Mouse (Mus musculus): ENCODE results near the gene Gm28047. TPM values are rescaled to one million over a fixed set of nuclear protein-coding genes. Genes with fewer than 3 reads are reported as not detected.
A peak's percentile ranks its signal among the peaks of the same experiment; 100 is the strongest.
"Not testable (repeated sequence)": the region's sequence is repeated elsewhere in the genome, so short reads cannot be mapped to it uniquely, and the experiment has no call there.

Gm28047 gene
- polyA plus RNA-seq, 1 experiment = not detected

DNA sequence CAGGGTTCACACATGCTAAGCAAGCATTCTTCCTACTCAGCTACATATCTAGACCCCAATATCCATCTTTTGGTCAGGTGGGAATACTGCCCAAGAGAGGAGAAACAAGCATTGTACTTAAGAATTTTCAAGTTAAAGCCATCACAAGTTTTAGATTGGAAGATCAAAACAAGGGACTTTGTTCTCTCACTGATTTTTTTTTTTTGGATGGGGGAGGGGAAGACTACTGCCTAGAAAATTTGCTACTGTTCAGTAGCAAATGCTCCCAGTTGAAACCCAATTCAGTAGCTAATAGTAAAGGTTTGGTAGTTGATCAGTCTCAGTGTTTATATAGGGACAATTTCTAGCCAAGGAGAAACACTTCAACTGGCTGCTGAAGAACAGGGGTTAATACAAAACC lies 2.3 kb downstream of the Gm28047 start:
- DNase-seq (ENCODE audit: extremely low spot score in 1 of 2, low spot score in 1 of 2) = no peak

DNA sequence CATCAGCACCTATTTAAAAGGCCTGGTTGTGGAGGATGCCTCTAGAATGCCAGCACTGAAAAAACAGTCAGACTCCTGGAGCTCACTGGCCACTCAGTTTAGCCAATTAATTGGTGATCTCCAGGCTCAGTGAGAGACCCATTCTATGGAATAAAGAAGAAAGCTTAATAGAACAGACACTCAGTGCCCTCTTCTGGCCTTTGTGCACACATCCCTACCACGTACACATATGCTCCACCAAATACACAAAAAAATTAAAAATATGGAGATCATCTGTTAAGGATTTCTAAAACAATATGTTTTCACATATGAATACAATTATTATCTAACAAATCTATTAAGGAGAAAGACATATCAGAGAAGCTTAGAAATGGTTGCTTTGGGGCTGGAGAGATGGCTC lies 4.1 kb downstream of the Gm28047 start:
- no peak for DNase-seq (ENCODE audit: extremely low spot score in 1 of 2, low spot score in 1 of 2)

DNA sequence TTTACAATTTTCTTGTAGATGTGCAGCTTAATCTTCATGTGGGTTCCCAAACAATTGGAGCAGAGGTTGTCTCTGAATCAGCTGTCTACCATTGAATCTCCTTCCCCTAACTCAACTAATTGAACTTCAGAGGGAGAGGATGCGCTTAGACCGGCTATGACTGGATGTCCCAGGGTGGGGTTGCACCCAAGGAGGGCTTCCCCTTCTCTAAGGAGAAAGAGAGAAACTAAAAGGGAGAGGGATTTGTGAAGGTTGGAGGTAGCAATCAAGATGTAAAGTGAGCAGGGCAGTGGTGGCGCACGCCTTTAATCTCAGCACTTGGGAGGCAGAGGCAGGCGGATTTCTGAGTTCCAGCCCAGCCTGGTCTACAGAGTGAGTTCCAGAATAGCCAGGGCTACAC lies 5.4 kb downstream of the Gm28047 start:
- DNase-seq (ENCODE audit: extremely low spot score in 1 of 2, low spot score in 1 of 2) = no peak

DNA sequence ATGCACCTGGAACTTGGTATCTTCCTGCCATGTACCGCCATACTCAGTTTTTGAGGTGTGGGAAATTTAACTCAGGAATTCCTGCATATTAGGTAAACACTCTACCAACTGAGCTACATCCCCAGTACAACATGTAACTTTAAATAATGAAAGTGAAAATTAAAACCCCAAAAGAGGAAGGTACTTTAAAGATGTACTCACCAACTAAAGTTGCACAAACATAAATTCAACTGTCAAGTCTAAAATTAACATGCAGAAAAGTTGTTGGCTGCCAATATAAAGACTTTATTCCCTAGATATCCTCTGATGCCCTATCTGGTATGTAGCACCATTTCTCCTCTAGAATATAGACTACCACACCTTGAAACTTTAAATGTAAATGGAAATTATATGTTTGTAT lies 7.2 kb downstream of the Gm28047 start:
- DNase-seq (ENCODE audit: extremely low spot score in 1 of 2, low spot score in 1 of 2) = no peak

DNA sequence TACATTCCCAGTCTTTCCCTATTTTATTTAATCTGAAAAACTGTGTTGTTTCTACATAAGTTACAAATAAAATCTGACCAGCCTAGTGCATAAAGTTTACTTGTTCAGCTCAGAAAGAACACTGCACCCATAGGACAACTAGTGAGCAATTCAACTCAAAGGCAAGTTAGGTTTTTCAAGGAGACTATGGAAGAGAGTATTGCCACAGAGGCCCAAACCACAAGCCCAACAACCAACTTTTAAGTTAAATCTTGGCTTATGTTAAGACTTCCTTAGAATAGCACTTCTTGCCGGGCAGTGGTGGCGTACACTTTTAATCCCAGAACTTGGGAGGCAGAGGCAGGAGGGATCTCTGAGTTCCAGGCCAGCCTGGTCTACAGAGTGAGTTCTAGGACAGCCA lies 8.7 kb downstream of the Gm28047 start:
- DNase-seq (ENCODE audit: extremely low spot score in 1 of 2, low spot score in 1 of 2) = no peak

DNA sequence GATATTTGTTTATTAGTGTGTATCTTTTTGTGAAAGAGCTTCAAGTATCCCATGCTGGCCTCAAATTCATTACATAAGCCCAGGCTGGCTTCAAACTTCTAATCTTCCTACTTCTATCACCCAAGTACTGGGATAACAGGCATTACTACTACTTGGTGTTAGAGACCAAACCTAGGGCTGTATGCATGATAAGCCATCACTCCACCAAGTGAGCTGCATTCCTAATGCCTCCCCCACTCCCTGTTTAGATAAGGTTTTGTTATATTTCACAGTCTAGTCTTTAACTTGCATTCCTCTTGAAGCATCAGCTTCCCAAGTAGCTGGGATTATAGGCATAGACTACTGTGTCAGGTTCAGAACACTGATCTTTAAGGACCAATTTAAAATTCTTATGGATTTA lies 10.6 kb downstream of the Gm28047 start:
- DNase-seq (ENCODE audit: extremely low spot score in 1 of 2, low spot score in 1 of 2) = no peak

DNA sequence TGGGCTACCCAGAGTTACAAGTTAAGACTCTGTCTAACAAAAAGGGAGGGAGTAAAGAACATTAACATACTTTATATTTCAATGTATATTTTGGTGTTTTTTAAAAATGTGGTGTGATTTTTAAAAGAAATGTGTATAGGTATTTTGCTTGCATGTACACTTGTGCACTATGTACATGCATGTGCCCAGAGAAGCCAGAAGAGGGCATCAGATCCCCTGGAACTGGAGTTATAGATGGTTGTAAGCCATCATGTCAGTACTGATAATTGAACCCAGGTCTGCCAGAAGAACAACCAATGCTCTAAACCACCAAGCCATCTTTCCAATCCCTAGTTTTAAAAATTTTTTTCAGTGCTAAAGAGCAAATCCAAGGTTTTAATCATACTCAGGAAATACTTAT lies 11.9 kb downstream of the Gm28047 start:
- no peak for DNase-seq (ENCODE audit: extremely low spot score in 1 of 2, low spot score in 1 of 2)

DNA sequence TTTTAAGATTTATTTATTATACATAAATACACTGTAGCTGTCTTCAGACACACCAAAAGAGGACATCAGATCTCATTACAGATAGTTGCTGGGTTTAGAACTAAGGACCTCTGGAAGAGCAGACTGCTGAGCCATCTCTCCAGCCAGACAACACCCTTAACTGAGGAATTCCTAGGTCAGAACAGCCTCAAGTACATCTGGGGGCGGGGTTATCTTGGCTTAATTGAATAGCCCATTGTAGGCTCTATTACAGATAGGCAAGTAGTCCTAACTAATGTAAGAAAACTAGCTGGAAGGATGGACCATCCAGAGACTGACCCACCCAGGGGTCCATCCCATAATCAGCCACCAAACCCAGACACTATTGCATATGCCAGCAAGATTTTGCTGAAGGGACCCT lies 16.3 kb downstream of the Gm28047 start:
- DNase-seq (ENCODE audit: extremely low spot score in 1 of 2, low spot score in 1 of 2) = not testable (repeated sequence)

DNA sequence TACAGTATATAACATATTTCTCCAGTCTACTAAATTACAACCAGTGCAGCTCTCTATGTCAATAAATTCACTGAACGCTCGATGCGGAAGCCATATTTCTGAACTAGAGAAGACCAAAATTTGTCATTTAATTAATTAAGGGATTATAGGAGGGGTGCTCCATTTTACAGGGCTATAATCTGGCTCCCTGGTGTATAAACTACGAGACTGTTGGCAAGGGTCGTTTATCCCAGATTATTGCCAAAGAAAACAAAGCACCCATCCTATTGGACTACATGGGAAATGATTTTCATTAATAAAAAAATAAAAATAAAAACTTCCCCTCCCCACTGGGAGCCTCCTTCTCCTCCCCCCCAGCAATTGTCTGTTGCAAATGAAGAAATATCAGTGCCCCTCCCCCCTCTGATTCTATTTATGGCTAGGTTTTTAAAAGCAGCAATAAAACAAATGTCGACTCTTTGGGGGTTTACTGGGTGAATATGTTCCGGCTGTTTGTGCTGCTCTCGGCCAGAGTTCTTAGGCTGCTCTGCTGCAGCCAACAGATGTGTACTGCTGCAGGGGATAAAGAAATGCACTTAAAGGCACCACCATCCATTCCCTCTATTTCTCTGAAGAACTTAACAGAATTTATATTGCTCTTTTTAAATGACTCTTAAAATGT lies 30.7 kb downstream of the Gm28047 start:
- DNase-seq (ENCODE audit: extremely low spot score in 1 of 2, low spot score in 1 of 2) = no peak

DNA sequence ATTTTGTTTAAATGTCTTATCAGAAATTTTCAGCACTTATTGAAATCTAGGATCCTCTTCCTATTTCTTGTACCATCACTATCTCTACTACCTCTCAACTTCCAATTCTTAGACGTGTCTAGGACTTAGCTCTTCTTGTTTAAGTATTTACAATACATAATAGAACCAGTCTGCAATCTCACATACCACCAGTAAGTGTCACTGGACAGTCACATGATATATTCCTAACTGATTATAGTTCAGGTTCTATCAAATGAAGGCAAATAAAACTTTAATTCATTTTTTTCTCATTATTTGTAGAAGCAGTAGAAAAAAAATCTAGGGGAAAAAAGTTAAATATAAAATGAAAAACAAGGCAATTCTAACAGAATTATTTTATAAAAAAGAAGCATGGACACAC lies 32.2 kb downstream of the Gm28047 start:
- DNase-seq (ENCODE audit: extremely low spot score in 1 of 2, low spot score in 1 of 2) = no peak

DNA sequence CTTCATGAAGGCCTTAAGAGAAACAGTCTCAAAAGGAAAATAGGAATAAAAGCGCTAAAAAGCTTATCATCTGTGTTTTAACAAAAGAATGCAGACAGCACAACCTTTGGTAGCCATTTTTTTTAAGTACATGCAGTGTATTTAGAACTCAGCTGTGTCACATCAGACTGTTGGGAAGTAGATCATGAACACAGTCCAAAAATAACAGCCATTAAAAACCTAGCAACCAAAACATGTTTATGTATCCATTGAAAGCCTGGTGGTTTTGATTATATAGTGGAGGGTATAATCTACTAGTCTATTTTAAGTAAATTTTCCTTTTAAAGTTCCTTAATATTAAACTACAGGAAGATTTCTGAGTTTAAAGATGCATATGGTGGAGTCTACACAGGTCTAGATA lies 34.3 kb downstream of the Gm28047 start:
- DNase-seq (ENCODE audit: extremely low spot score in 1 of 2, low spot score in 1 of 2) = no peak

DNA sequence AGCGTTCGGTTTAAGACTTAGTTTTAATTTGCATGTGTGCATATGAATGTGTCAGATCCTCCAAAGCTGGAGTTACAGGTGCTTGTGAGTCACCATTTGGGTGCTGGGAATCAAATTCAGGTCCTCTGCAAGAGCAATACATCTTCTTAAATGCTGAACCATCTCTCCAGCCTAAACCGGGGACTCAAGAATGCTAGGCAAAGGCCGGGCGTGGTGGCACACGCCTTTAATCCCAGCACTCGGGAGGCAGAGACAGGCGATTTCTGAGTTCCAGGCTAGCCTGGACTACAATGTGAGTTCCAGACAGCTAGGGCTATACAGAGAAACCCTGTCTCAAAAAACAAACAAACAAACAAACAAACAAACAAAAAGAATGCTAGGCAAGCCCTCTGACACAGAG lies 35.0 kb downstream of the Gm28047 start:
- no peak for DNase-seq (ENCODE audit: extremely low spot score in 1 of 2, low spot score in 1 of 2)

DNA sequence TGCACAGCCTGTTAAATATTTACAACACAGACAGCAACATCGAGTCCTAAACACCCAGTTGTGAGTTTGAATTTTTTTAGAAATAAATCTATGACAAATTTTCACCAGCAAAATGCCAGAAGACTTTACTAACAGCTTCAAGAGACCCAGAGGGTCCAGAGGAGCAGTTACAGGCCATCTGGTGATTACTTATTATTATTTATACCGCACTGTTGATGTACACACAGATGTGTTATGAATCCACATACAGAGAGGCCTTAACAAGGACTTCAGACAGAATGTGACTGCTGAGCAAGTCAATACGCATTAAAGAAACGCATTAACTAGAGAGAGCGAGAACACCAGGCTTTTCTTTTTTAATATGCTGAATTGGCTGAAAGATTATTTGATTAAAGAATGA lies 39.4 kb downstream of the Gm28047 start:
- no peak for DNase-seq (ENCODE audit: extremely low spot score in 1 of 2, low spot score in 1 of 2)

DNA sequence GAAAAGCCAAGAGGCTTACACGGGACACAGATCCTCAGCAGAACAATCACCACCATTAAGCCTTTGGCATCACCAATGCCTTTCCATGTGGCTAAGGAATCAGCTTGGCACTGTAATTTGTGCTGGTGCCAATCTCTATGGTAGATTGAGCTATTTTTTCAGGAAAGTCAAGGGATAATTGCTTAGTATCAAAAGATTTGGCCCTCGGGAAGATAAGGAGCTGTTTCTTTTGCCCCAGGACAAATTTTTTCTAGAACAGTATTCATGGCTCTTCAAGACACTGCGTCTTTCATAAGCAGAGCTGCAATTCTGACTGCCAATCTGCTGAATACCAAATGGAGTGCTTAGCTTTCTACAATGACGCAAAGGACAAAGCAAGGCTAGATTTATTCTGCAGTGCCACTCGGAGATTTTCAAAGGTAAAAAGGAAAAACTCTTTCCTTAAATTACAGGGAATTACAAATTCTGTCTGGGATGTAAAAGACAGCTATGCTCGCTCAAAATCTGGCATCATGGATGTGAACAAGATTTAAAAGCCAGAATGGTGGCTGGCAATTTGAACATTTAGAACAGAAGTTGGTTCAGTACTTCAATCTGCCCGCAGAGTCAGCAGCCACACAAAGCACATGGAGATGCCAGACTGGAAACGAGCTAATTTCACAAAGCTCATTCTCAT lies 41.0 kb downstream of the Gm28047 start:
- peak; percentile 34 to 63 for DNase-seq (ENCODE audit: extremely low spot score in 1 of 2, low spot score in 1 of 2)

DNA sequence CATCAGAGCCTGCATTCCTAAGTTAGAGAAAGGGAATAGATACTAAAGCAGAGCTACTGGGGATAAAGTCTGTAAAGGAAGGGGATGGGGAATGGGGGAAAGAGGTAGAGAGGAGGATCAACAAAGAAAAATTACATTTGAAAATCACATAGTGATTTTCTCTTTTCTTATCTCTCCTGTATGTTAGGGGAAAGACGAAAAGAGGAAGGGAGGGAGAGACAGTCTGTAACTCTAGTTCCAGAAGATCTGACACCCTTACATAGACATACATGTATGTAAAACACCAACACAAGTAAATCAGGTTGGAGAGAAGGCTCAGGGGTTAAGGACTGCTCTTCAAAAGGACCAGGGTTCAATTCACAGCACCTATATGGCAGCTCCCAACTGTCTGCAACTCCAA lies 43.7 kb downstream of the Gm28047 start:
- DNase-seq (ENCODE audit: extremely low spot score in 1 of 2, low spot score in 1 of 2) = no peak

DNA sequence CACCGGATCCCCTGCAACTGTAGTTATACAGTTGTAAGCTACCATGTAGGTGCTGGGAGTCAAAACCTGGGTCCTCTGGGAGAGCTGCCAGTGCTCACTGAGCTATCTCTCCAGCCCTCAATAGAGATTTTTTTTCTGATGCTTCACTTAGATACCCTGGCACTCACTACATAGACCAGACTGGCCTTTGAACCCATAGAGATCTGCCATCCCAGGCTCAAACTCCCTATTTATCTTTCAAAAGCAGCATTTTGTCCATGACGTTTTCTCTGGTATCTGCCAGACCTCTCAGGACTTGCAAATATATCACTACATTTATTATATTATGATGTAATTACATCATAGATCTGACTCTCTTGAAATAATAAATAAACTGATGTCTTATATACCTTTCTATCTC lies 46.5 kb downstream of the Gm28047 start:
- no peak for DNase-seq (ENCODE audit: extremely low spot score in 1 of 2, low spot score in 1 of 2)

DNA sequence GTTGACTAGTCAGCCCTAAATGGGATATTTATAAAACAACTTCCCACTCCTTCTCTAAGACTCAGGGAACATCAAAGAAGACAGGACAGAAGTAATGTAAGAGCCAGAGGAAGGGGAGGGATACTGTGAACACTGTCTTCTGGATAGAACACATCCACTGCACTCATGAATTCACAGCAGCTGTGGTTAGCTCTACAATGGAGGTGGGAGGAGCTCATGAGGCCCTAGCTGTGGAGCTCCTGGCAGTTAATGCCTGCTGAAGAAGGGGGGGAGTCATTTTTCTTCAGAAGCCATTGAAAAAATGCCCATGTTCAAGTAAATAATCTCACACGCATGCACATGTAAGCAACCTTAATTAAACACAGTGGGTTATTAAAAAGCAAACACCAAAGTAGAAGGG lies 47.9 kb downstream of the Gm28047 start:
- DNase-seq (ENCODE audit: extremely low spot score in 1 of 2, low spot score in 1 of 2) = no peak

DNA sequence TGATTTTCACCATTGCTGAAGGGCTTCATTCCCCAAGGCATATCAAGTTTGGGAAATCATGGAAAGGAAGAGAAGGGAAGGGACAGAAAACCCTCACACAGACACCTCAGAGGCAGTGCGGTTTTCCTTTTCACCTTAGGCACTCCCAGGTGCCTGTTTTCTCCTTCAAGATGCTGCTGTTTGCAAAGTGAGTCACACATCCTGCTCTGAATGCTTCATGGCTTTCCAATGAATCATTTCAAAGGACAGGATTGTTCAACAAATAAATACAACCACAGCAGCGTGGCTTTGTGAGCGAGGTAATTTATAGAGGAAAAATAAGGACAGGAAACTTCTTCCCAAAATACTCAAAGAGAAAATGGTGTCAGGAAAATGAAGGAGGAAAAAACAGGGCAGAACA lies 52.8 kb downstream of the Gm28047 start:
- no peak for DNase-seq (ENCODE audit: extremely low spot score in 1 of 2, low spot score in 1 of 2)

DNA sequence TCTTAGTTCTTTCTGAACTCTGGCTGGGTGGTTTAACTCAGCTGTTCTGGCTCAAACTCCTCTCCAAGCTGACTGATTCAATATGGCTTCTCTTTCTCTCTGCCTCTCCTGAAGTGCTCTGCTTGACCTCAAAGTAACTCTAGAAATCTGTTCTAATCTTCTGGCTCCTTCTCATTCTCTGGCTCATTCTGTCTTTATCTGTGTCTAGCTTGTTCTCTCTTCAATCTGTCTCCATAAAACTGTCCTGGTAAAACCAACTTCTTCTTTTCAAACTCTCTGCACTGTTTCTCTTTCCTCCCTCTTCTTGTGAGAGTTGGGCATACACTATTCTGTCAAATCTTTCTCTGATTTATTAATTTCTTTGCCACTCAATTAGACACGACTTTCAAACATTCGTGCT lies 57.0 kb downstream of the Gm28047 start:
- no peak for DNase-seq (ENCODE audit: extremely low spot score in 1 of 2, low spot score in 1 of 2)

DNA sequence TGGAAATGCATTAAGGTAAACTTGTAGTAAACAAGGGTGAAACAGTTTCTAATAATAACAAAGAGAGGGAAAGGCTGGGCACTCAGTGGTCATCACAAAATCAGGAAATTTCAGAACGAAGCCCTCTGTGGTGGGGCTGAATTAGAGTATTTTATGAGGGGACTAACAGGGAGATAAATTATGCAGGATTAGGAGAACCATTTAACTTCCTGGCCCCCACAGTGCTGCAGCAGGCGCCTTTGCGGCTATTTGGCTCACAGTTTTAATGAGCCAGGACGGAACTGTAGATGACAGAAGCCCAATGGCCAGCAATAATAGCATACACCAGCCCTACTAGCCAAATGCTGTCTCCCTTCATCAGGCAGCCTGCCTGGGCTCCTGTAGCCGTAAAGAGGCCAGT lies 61.2 kb downstream of the Gm28047 start:
- DNase-seq (ENCODE audit: extremely low spot score in 1 of 2, low spot score in 1 of 2) = no peak

DNA sequence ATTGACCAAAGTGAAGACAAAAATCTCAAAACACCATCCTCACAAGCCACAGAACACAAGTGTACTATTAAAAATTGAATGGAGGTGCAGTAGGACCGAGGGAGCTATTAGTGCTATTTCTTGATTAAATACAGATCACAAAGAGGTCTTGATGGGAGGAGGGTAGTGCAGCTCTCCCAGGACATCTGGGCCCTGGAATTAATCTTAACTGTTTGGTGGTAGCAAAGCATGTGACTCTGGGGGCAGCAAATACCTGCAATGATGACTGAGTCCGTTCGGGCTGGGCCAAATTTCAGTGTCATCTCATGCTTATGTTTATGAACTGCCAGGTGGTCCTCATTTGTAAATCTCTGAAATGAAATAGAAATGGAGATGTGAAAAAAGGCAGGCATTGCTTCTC lies 61.8 kb downstream of the Gm28047 start:
- DNase-seq (ENCODE audit: extremely low spot score in 1 of 2, low spot score in 1 of 2) = no peak

DNA sequence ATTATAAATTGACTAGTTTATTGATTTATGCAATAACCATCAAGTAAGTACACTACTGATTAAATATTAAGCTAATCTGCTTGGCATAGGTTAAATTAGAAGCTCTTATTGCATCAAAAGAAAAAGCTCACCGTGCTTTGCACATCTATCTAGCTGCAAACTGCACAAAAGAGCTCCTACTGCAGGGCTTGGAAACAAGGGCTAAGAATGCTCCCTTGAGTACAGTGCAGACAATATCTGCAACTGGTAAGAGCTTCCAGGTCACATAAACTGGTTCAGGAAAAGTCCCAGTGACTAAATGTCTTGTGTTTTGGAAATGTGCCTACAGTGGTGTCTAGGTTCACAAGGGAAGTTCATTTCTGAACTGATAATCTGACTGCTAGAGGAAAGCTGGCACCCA lies 62.4 kb downstream of the Gm28047 start:
- DNase-seq (ENCODE audit: extremely low spot score in 1 of 2, low spot score in 1 of 2) = no peak

DNA sequence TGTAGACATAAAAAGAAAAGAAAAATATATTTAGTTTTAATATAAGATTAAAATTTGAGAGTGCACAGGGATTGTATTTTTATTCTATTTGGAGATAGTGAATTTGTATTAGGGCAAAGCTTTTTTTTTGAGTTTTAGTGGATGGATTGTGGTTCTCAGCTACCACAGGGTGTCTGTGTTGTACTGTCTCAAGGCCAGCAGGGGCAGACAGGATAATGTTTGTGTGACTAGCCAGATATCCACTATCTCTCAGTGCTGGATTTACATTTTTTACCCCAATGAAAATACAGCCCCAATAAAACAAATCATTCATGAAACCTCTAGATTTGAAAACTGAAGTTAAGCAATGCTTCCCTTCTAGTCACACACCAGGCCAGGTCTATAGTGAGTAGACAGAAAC lies 67.3 kb downstream of the Gm28047 start:
- DNase-seq (ENCODE audit: extremely low spot score in 1 of 2, low spot score in 1 of 2) = peak in 1 of 2 experiments; percentile 23
